Mouse (Mus musculus): ENCODE results near the gene Slc1a5.

The Slc1a5 gene

DNA sequence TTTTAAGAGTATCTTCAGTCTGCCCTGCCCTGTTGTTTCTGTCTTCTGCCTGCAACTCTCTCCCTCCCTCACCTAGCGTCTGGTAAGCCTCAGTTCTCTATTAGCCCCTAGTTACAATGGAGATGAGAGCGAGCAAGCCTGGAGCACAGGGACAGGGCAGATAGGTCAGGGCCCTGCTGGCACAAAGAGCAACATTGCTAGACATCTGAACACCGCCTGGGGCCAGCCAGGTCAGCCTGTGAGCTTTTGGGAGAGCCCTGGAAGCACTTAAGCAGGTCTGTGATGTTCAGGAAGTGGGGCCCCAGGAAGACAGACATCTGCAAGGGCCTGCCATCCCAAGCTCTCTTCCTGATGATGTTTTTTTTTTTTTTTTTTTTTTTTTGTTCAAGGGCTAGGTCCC is 40.0 kb downstream of the Slc1a5 start:
- peak in 1 of 2 experiments; percentile 20 for DNase-seq

- no peak for DNase-seq
Observed at GRCm38 (mm10) chr7:16821669-16822101, 40.5 kb downstream of the Slc1a5 start.

DNA sequence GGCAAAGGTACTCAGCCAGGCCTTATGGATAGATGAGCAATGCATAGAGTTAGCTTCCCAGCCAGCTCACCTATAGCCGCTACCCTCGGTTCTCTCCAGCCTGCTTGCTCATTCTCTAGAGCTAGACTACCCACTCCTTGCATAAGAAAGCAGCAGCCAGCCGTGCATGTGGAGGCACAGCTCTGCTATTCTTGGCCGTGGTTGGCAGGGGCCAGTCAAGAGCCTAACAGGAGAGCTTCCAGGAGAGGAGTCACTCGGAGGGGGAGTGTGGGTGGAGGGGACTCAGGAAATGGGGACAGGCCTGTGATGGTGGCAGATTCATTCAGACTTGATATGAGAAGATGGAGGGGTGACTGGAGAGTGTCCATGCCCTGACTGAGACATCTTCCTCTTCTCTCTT is 42.6 kb downstream of the Slc1a5 start:
- DNase-seq, result no peak

- peak; percentile 44 to 54 for DNase-seq
Observed at GRCm38 (mm10) chr7:16825785-16826184, 44.6 kb downstream of the Slc1a5 start.

GRCm38 (mm10) chr7:16826571-16826970 is 45.4 kb downstream of the Slc1a5 start:
- DNase-seq, result no peak

DNA sequence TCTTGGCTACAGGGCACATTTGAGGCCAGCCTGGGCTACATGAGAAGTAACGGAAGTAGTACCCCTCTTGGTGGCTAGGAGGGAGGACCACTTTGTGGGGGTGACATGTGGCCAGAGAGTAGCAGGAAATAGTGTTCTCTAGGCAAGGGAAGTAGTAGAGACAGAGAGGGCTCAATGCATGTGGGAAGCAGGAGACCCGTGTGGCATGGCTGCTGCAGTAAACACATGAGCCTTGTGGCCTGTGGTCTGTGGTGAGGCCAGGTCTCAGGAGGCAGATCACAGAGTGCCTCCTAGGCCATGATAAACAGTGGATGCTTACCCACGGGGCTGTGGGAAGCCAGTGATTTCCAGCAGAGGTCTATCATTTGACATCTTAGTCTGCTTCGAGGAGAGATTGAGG is 46.1 kb downstream of the Slc1a5 start:
- no peak for DNase-seq

DNA sequence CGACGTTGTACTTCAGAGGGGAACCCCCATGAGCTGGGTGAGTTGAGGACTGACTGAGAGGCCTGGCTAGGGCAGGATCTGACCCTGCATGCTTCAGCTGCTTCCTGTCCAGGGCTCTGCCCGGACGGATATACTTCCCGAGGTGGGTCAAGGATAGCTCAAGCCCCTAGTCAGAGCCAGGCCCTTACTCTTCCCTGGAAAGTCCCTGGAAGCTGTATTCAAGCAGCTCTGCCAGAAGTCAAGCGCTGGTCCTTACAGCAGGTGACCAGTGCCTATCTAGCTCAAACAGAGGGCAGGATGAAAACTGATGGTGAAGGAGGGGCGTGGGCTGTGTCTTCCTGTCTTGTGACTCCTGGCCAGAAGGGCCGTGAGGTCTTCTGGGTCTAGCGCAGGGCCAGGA is 49.3 kb downstream of the Slc1a5 start:
- peak; percentile 40 to 53 for DNase-seq

GRCm38 (mm10) chr7:16837916-16838803 is 57.0 kb downstream of the Slc1a5 start:
- no peak for DNase-seq

DNA sequence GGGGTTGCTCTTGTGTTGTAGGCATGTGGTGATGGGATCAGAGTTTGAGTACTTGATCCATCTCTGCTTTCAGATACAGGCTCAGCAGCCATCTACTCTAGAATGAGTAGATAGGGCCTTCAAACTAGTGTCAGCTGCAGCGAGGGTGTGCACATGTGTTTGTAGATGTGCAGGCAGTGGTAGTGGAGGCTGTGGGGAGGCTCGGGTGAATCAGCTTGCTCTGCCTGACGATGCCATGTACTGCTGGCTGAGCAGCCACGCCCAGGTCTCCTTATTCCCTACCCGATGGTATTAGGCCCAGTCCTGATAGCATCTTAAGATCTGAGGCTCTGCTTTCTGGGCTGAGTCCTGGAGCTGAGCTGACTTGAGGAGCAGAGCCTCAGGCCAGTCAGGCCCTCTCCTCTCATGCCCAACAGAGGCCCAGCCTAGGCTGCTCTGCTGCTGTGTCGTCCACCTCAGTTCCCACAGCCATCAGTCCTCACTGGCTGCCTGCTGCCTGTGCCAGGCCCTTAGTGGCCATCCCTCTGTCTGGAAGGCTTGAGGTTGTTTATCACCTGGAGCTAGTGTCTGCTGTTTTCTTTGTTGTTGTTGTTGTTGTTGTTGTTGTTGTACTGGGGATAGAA is 57.8 kb downstream of the Slc1a5 start:
- DNase-seq, result no peak

GRCm38 (mm10) chr7:16839427-16840108 is 58.4 kb downstream of the Slc1a5 start:
- DNase-seq, result no peak

DNA sequence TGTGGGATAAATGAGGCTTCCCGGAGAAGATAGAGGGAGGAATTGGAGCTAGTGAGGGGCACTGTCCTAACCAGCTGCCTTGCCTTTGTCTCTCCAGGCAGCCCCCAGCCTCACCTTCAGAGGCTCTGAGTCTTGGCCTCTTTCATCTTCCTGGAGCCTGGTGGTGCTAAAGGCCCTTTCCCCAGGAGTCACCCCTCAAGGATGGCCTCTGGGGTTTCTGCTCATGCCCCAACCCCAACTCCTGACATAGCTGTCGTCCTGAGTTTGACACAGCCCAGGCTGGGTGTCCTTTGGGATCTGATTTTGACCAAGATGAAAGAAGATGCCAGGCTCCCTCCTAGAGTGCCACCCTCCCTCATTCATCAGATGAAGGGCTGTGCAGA is 59.0 kb downstream of the Slc1a5 start:
- no peak for DNase-seq

GRCm38 (mm10) chr7:16841078-16841477 is 59.9 kb downstream of the Slc1a5 start:
- no peak for DNase-seq

GRCm38 (mm10) chr7:16841561-16842560 is 60.7 kb downstream of the Slc1a5 start:
- DNase-seq, result no peak

GRCm38 (mm10) chr7:16842645-16843063 is 61.5 kb downstream of the Slc1a5 start, which contains the start of gene Prkd2:
TSS of gene Prkd2 (plus strand) at chr7:16842902.
- peak; percentile 95 to 96 for DNase-seq

DNA sequence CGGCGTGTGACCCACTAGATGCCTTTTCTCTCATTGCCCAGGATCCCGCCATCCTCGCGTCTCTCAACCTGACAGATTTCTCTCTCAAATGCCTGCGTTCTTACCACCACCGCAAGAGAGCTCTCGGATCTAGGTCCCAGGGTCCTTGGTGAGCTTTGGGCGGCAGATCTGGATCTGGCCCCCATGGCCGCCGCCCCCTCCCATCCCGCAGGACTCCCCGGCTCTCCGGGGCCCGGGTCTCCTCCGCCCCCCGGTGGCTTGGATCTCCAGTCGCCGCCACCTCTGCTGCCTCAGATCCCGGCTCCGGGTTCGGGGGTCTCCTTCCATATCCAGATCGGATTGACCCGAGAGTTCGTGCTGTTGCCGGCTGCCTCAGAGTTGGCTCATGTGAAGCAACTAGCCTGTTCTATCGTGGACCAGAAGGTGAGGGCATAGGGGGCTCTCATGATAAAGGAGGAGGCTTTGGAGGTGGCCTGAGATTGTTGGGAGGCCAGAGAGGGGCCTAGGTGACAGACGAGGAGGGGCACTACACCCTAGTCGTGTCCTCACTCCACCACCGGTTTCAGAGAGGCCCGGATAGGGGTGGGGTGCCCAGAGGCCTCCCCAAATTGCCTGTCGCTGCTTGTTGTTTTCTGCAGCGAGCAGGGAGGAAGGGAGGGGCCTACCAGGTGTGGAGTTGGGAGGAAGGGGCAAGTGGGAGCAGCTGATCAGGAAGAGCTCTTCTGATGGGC is 62.5 kb downstream of the Slc1a5 start:
- DNase-seq, result peak; percentile 35 to 49

- DNase-seq, result peak; percentile 23 to 32
Observed at GRCm38 (mm10) chr7:16844696-16845071, 63.5 kb downstream of the Slc1a5 start.

DNA sequence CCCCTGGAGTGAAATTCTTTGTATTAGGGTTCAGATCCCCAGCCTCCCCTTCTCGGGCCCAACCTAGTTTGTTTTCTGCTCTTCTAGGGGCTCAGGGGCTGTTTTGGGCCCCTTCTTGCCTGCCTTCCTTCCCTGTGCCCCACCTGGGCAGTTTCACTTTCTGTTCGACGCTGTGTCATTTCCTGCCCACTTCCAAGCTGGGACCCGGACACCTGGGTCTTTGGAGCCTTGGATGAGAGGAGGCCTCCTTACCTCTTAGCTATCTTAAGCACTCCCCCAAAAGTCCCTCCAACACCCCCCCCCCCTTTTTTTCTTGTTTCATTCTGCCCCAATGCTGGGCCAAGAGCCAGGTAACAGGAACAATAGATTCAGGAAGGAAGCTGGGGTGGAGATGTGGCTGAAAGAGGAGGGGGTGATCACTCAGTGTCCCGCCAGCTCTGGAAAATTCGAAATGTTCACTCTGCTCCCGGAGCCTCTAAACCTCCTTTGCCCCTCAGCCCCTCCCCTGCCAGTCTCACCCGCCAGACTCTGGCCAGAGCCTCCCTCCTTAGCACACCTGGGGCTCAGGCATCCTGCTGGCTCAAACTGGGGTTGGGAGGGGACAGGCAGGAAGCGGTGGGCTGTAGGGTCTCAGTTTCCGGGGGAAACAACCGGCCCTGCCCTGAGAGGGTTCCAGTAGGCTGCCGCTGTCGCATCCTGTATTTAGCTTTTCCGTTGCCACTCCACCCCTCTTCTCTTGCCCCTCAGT is 64.1 kb downstream of the Slc1a5 start:
- peak; percentile 60 to 69 for DNase-seq

GRCm38 (mm10) chr7:16845820-16846167 is 64.7 kb downstream of the Slc1a5 start:
- DNase-seq, result peak in 1 of 2 experiments; percentile 43

DNA sequence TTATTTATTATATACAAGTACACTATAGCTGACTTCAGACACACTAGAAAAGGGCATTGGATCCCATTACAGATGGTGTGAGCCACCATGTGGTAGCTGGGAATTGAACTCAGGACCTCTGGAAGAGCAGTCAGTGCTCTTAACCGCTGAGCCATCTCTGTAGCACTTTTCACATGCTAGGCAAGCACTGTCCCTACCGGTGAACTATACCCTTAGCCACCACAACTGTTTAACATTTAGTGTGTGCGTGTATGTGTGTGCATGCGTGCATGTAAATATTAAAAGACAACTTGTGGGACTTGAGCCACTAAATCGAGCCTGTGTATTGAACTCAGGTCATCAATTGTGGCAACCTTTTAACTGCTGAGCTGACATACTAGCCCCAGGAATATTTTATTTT is 65.6 kb downstream of the Slc1a5 start:
- no peak for DNase-seq

- no peak for DNase-seq
Observed at GRCm38 (mm10) chr7:16847507-16847906, 66.4 kb downstream of the Slc1a5 start.
